Mouse (Mus musculus) testis, adult 2 months (tissue): ENCODE results near the gene Tanc1. TPM values are rescaled to one million over a fixed set of nuclear protein-coding genes. Genes with fewer than 3 reads are reported as not detected.

Experiments used
- H3K27ac ChIP-seq: fragments of 200-500 bp; 2 replicates; pipeline ENCODE4 v1.5.1; 2012; ENCODE audit warnings: low read depth, low read length; ENCODE audit not compliant: control insufficient read depth, insufficient read depth
- H3K27me3 ChIP-seq: fragments of 200-500 bp; 2 replicates; pipeline ENCODE4 v1.6.1; 2012; ENCODE audit warnings: mild to moderate bottlenecking, low read length, moderate library complexity; ENCODE audit not compliant: control insufficient read depth, insufficient read depth
- H3K36me3 ChIP-seq: fragments of 200-500 bp; 2 replicates; pipeline ENCODE4 v1.6.1; 2012; ENCODE audit warnings: mild to moderate bottlenecking, low read length; ENCODE audit not compliant: control insufficient read depth, insufficient read depth
- H3K4me1 ChIP-seq: fragments of 200-500 bp; 2 replicates; pipeline ENCODE4 v1.6.1; 2012; ENCODE audit warnings: low read length; ENCODE audit not compliant: control insufficient read depth, insufficient read depth
- H3K4me3 ChIP-seq: fragments of 200-500 bp; 2 replicates; pipeline ENCODE4 v1.5.1; 2012; ENCODE audit warnings: low read depth, mild to moderate bottlenecking, low read length, moderate library complexity, mixed read lengths; ENCODE audit not compliant: control insufficient read depth
- CTCF ChIP-seq: fragments of 200-500 bp; IDR thresholded peaks from 2 replicates; pipeline ENCODE4 v1.5.1; 2012; ENCODE audit warnings: low read depth, mild to moderate bottlenecking, inconsistent platforms, low read length, moderate library complexity; ENCODE audit not compliant: control insufficient read depth, insufficient read depth, insufficient replicate concordance
- POLR2A ChIP-seq: fragments of 200-500 bp; IDR thresholded peaks from 2 replicates; pipeline ENCODE4 v1.6.1; 2012; ENCODE audit warnings: low read depth, mild to moderate bottlenecking, inconsistent platforms, low read length, moderate library complexity; ENCODE audit not compliant: control insufficient read depth
- polyA plus RNA-seq: library from polyadenylated mRNA; depleted of rRNA; stranded (reverse); fragments of >200 nt; gene quantifications from 2 replicates; pipeline ENCODE4 v1.2.3, GENCODE M21; 2012

The Tanc1 gene
- polyA plus RNA-seq, 1 experiment: 7.0 TPM

DNA sequence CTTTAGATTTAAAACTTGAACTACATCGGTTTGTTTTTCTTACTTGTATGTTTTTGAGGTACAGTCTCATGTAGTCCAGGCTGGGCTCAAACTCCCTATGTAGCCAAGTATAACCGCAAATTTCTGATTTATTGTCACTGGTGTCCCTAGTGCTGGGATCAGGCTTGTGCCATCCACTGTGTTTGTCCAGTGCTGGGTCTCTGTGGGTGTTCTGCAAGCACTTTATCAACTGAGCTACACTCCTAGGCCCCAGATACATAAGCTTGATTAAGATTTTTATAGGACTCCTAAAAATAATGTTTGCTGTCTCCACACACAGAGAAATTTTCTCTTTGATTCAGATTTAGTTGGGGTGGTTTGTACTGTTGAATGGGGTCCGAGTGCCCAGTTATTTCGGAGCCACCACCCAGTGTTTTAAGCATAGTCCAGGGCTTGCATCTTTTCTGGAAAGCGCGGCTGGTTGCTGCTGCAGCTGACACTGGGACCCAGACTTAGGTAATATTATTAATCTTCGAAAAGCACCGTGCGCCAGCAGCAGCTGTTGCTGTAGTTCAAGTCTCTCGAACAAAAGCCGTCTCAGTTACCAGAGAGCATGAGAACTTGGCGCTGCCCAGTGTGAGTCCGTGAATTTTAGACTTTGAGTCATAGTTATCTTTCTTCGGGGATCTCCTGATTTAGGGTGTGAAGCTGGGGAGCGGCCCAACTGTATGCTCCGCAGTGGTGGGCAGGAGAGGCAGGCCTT, 73.2 kb downstream of the Tanc1 start:
- TF ChIP-seq CTCF: no peak
- no peak for TF ChIP-seq POLR2A
- Histone ChIP-seq H3K4me1 (no peaks in the 10 kb centered on the region), H3K27me3 (no peaks in the 10 kb centered on the region), H3K4me3 (no peak overlapping the region), H3K36me3 (no peaks in the 10 kb centered on the region), H3K27ac (no peak overlapping the region)

DNA sequence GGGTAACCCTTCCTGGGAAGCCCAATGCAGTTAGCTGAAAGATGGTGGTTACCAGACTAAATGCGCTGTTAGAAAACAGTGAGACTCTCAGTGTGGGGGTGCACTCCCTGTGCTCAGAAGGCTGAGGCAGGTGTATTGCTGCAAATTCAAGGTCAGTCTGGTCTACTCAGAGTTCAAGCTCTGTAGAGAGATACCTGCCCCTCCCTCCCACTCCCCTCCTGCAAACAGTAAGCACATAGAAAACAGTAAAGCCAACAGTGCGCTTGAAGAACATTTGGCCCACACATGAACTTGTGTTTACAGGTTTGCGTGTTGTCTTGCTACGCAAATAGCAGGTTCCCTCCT, 73.7 kb downstream of the Tanc1 start:
- Histone ChIP-seq H3K4me1 (no peaks in the 10 kb centered on the region), H3K27ac (no peak overlapping the region), H3K27me3 (no peaks in the 10 kb centered on the region), H3K36me3 (no peaks in the 10 kb centered on the region), H3K4me3 (no peak overlapping the region)
- TF ChIP-seq CTCF (no peak), POLR2A (no peak)

DNA sequence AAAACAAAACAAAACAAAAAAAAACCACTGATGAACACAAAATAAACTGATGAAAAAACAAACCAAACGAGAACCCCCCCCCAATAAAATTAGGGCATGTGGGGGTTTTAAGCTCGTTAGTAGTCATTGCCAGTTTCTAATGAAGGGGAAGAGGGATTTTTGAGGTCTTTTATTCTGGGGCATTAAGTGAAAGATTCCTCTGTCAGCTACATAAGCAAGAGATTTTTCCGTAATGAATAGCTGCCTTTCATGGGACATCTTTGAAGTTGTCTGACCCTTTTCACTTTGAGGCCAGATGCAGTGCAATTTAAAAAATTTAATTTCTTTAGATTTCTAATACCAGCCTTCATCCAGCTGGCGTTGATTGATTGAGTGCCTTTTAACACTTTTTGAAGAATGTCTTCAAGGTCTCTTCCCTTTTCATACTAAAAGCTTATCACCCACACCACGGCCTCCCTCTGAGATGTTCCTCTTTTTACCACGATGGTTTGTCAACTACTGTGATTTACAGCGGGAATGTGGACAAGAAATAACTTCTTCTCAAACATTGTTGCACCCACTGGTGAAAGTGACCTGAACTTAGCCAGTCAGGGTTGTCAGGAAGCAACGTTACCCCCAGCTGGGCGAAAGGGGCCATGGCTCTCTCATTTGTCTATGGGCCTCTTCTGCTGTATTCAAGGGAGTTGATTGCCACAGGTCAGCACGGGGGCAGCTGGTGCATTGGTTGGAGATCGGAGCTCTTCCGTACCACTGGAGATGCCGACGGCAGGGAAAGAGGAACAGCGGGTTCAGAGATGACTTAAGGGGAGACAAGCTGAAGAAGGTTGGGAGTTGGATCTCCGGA, 76.6 kb downstream of the Tanc1 start:
- Histone ChIP-seq H3K36me3 (no peaks in the 10 kb centered on the region), H3K27me3 (no peaks in the 10 kb centered on the region), H3K27ac (no peak overlapping the region), H3K4me1 (no peaks in the 10 kb centered on the region), H3K4me3 (no peak overlapping the region)
- TF ChIP-seq POLR2A: no peak
- no peak for TF ChIP-seq CTCF

GRCm38 (mm10) chr2:59691112-59691511, 79.3 kb downstream of the Tanc1 start:
- Histone ChIP-seq H3K4me1 (no peaks in the 10 kb centered on the region), H3K27ac (no peak overlapping the region), H3K4me3 (no peak overlapping the region), H3K36me3 (no peaks in the 10 kb centered on the region), H3K27me3 (no peaks in the 10 kb centered on the region)
- TF ChIP-seq CTCF: no peak
- no peak for TF ChIP-seq POLR2A

GRCm38 (mm10) chr2:59693473-59693872, 81.6 kb downstream of the Tanc1 start:
- Histone ChIP-seq H3K36me3 (no peaks in the 10 kb centered on the region), H3K27ac (no peak overlapping the region), H3K27me3 (no peaks in the 10 kb centered on the region), H3K4me3 (no peak overlapping the region), H3K4me1 (no peaks in the 10 kb centered on the region)
- TF ChIP-seq POLR2A: no peak
- no peak for TF ChIP-seq CTCF

DNA sequence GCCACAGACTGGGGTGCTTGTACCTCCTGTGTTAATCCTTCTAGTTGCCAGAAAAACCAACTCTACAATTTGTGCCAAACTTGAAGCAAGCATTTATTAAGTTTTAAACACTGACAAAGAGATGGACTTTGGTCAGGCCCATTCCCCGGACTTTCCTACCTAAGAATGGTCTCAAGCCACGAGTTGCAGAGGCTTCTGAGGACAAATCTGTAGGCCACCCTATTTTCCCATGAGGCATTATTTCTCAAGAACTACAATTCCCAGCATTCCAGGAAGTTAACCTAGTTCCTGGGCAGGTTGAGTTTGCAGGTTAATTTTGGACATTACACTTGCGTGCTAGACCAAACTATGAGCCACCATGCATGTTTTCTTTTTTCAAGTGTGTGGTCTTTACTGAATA, 85.3 kb downstream of the Tanc1 start:
- Histone ChIP-seq H3K27me3 (no peaks in the 10 kb centered on the region), H3K4me1 (no peaks in the 10 kb centered on the region), H3K4me3 (no peak overlapping the region), H3K27ac (no peak overlapping the region), H3K36me3 (no peaks in the 10 kb centered on the region)
- TF ChIP-seq CTCF (no peak), POLR2A (no peak)
